Mouse (Mus musculus): ENCODE measurements around the gene Zbtb20.

Zbtb20 gene

DNA sequence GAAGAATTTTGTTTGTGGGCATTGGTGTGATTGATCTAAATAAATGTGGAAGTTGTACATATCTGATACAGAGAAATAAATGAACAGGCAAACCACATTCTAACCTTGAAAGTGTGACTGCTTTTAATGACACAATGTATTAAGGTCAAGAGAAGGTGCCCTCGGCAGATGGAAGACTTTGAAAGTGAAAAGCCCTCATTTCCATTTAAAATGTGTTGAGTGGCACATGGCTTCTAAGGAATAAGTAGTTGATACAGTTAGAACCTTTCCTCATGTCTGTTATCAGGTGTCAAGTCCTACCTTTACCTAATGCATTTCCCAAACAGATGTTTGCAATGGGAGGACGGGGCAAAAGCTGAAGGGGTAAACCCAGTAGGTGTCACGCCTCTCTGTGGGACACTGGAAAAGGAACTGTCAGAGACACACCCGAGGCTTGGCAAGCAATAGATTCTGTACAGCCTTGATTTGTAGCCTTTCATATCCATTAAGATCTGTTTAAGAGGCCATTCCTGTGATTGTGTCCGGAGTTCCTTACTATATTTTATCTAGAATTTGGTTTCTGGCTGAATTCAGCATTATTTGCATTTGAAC lies 510.0 kb downstream of the Zbtb20 start:
- in situ Hi-C loops (cut with MboI; ENCODE audit: unreplicated experiment in 2 of 2): no loop called here

DNA sequence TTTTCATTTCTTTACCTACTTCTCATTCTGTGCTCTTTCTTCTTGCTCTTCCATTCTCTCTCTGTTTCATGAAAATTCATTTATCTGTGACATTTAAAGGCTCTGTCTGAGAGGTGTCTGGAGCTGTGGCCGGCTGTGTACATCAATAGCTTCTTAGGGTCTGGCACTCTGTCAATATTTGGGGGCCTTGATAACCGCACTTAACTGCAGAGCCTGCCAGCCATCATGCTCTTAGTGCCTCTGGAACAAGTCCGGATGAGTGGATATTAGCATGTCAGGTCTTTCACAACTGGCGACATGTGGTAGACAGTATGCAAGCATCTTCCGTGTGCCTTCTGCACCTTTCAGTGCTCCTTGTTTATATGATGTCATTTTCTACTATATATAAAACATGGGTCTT lies 510.7 kb downstream of the Zbtb20 start:
- in situ Hi-C loops (cut with MboI; ENCODE audit: unreplicated experiment in 2 of 2): no loop called here

DNA sequence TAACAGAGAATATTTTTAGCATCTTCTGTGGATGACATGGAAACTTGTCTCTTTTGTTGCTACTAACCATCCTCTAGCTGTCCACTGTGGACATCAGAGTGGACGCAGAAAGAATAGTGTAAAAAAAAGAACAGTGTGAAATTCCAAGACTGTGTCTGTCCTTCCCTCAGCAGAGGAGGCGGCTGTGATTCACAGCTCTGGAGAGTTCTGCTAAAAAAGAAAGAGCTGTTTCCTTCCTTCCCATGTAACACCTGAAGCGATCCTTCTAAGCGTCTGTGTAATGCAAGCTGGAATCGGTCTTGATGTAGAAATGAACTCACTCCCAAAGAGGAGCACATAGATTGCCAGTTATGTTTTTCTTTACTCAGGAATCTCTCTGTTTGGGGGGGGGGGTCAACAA lies 512.7 kb downstream of the Zbtb20 start:
- in situ Hi-C loops (cut with MboI; ENCODE audit: unreplicated experiment in 2 of 2): no loop called here

DNA sequence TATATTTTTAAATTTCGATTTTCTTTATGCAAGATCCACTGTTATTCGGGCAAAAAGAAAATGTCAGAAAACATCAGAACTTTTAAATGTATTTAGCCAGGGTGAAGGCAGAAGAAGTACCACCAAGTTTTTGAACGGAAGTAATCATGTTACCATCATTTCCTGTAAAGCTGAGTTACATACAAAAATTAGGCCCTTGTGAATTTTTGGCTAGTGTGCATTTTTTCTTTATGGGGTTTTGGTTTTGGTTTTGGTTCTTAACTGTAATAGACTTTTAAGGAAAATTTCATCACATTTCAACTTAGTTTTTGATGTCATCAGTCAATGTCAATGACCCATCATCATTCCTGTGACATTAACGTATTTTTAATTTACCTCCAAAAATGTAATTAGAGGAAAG lies 514.7 kb downstream of the Zbtb20 start:
- in situ Hi-C loops (cut with MboI; ENCODE audit: unreplicated experiment in 2 of 2): no loop called here

DNA sequence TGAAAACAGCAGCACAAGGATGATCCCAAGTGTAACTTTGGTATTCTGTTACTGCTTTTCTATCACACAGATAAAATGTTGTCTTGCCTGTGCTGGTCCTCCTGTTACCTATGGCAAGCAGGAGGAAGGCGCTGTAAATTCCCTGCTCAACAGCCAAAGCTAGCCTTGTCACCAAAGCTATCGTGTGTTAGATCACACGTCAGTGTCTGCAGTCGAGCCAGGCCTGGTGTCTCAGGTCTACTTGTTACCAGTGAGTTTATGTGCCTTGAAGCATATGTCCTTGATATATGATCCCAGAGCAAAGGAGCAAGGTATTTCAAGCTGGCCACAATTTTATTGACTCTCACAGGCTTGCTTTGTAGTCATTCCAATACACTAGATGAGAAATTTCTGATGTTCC lies 517.7 kb downstream of the Zbtb20 start:
- in situ Hi-C loops (cut with MboI; ENCODE audit: unreplicated experiment in 2 of 2): no loop called here

DNA sequence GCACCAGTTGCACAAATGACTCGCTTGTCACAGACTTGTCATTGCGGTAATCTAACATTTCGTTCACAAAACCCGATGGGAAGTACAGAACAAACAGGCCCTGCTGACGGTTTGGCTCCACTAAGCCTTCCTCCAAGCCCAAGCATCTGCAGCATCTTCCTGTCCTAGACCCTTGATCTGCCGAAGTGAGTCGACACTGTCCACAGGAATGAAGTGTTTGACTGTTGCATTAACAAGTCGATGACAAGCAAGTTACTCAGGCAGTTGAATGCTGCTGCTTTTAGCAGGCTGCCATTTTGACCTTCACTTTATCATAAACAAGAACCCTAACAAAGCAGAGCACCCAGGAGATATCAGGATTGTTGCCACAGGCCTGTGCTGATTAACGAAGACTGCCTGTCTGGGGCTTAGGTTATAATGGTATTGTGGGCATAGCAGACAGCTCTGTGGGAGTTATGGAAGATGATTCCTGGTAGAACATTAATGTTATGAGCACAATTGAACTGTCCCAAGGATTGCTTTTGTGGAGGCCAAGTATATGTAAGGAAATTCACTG lies 518.4 kb downstream of the Zbtb20 start:
- in situ Hi-C loops (cut with MboI; ENCODE audit: unreplicated experiment in 2 of 2): no loop called here

DNA sequence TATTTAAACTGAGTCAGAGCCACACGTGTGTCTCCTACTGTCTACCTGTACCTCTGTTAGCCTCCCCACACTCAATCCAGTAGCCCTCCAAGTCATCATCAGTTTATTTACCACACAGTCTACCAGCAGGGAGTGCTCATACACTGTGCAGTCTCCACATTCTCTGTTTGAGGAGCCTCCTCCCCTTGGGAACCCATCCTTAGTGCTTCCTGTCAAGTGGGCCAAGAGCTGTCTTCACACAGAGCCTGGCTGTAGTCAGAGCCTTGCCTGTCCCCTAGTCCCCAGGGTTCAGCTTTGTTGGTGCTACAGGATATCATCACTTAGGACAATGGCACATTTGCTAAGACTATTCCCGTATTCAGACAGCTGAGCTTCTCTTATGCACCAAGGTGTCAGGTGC lies 519.1 kb downstream of the Zbtb20 start:
- in situ Hi-C loops (cut with MboI; ENCODE audit: unreplicated experiment in 2 of 2): no loop called here

DNA sequence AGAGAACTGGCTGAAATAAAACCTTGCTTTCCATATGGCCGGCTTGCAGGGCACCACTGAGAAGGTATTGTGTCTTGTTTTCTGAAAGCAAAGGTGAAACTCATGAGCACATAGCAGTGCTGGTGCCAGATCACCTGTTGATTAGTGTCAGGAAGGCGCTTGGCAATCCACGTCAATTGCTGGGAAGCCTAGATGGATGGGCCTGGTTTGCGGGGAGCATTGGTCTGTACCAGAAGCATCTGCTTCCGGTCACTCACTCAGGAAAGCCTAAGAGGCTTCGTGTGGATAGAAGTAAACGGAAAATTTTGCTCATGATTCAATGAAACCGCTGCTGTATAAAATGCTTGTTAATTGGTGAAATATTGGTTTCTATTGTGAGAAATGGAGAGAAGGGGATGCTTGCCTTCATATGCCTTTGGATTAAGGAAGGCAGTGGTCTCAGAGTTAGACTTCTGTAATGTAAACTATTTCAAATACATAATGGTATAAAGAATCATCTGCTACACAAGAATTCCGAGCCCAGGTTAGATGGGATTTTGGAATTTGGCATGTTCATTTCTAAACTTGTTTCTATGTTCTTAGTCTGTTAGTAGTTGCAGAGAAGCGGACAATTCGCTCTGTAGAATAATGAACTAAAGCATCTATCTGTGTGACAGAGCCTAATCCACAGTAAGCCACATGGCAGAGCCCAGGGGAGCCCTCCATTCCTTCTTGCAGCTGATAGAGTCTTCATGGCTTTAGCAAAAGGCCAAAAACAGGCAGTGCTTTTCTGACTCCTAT lies 521.4 kb downstream of the Zbtb20 start:
- in situ Hi-C loops (cut with MboI; ENCODE audit: unreplicated experiment in 2 of 2): no loop called here

DNA sequence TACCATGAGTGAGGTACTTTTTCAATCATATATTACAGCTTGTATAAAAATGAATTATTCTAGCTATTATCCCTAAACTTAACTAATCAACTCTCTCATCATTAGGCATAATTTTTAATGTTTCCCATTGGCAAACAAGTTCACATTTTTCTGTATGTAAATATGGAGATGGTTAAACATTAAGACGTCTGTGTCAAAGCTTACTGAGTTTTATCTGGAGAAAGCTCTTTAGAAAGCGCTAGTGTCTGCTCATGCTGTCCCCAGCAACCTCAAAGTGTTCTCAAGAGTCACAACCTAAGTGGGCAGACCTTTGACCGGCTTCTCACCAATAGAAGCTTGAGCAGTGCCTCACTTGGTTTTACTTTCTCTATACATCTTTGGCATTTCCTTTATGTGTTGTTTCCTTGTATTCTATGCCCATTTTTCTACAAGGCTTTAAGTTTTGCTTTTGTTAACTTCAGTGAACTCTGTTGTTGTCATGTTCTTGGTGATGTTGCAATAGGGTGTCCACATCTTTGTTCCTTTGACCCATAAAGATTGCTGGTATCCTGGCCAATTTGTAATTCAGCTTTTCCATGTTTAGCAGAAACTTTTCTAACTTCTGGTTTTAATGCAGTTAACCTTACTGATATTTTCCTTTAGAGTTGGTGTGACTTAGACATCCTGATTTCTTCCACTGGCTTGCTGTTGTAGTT lies 522.1 kb downstream of the Zbtb20 start:
- in situ Hi-C loops (cut with MboI; ENCODE audit: unreplicated experiment in 2 of 2): no loop called here

DNA sequence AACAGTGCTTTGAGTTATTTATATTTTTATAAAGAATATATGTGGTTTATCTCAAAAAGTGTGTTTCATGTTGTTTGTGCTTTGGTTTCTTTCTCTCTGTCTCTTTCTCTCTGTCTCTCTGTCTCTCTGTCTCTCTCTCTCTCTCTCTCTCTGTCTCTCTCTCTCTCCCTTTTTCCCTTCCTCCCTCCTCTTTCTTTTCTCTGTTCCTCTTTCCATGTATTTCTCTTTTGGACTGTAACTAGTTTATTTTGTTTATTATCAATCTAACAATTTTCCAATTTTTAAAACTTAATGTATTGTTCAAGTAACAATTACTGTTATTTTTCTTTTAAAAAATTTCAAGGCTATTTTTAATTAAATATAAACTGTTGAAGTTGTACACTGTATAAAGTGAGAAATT lies 523.7 kb downstream of the Zbtb20 start:
- in situ Hi-C loops (cut with MboI; ENCODE audit: unreplicated experiment in 2 of 2): no loop called here

DNA sequence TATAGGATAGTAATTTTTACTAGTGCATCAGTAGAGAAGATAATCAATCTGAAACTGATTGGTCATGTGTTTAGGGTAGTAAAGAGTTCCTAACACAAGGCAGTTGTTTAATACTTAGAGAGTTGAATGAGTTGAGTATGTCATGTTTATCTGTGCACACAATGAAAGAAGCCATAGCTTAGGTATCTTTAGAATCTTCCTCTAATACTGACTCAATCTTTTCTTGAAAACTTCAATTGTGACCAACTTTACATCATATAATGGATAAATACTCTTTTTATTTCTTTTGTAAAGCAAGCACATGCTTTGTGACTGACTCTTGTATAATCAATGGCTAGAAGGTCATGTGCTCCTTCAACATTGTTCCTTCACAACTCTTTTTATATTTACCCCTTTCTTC lies 524.4 kb downstream of the Zbtb20 start:
- in situ Hi-C loops (cut with MboI; ENCODE audit: unreplicated experiment in 2 of 2): no loop called here

DNA sequence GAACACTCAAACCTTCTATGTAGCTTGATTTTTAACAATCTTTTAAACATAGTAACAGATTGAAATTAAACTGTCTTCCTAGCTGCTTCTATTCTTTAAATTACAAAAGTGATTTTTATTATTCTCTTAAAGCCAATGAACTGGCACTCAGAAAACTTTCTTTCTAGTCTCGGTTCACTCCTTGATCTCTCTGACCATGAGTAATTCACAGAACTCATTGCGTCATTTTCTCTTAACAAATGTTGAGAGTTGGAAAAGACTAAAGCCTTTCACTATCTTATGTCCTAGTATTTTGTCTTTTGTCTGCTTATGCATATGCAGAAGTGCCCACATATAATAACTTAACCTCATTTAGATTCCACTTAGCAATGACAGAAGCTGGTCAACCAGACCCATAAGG lies 525.3 kb downstream of the Zbtb20 start:
- in situ Hi-C loops (cut with MboI; ENCODE audit: unreplicated experiment in 2 of 2): no loop called here

DNA sequence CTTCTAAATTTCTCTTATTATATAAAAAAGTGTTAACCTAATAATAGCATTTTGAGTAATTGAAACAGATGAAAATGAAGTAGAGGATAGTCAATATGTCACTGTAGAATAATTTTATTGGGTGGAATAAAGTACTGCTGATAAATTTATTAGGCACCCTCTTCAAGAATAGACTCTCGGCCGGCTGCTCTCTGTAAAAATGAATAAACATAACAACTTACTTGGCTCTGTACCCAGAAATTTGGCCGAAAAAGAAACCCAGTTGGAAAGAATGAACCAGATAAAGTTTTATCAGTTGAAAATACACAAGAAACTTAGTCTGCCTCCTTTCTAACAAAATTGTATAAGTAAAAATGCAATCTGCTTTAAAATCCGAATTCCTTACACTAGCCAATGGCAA lies 527.2 kb downstream of the Zbtb20 start:
- in situ Hi-C loops (cut with MboI; ENCODE audit: unreplicated experiment in 2 of 2): no loop called here

DNA sequence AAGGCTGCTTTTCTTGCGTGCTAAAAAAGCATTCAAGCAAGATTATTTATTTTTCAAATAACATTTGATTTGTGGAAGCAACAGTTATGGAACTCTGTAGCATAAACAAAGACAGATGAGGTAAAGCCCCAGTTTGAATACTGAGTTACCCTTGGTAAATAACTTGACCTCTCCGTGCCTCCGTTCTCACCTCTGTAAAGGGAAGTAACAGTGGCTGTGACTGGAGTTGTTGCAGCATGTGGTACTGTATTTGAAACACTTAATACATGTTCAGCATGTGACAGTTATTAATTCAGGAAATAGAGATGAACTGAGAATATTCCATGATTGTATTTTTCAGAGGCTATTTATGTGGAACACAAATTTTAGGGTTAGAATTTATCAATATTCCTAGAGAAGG lies 529.4 kb downstream of the Zbtb20 start:
- in situ Hi-C loops (cut with MboI; ENCODE audit: unreplicated experiment in 2 of 2): no loop called here

DNA sequence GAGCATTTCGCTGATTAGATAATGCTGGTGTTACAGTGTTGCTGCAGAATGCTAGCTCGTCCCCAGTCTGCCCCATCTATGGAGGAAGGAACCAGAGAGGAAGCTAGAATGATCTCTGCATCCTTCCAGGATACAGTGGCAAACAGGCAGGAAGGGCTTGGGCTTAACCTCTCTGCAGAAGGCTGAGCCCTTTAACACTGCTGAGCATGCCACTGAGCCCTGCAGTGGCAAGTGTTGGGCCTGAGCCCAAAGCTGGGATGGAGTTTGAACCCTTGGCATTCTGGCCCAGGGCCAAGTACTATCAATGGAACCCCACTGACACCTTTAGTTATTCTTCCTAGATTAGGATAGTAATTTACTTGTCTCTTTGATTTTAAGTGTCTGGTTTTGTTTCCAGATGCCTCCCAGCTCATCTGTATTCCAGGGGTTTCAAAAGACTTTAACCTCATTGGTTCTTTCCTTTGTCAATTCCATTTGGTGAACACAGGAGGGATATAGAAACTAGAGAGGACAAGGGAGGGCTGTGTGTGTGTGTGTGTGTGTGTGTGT lies 532.0 kb downstream of the Zbtb20 start:
- in situ Hi-C loops (cut with MboI; ENCODE audit: unreplicated experiment in 2 of 2): no loop called here

DNA sequence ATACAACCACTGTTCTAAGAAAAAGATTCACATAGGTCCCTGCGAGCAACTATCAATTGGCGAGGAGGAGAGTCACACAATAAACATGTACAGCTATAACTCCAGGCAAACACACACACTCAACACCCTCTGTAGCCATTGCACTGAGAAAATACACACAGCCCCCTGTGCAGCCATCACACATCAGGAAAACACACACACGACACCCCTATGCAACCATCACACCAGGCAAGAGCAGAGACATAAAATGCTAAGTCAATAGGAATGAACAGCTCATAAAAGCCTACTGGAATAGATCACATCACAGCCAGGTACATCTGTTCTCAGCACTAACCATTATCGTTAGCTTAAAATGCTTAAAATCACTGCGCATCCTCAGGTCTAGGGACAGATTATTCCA lies 532.9 kb downstream of the Zbtb20 start:
- in situ Hi-C loops (cut with MboI; ENCODE audit: unreplicated experiment in 2 of 2): no loop called here

DNA sequence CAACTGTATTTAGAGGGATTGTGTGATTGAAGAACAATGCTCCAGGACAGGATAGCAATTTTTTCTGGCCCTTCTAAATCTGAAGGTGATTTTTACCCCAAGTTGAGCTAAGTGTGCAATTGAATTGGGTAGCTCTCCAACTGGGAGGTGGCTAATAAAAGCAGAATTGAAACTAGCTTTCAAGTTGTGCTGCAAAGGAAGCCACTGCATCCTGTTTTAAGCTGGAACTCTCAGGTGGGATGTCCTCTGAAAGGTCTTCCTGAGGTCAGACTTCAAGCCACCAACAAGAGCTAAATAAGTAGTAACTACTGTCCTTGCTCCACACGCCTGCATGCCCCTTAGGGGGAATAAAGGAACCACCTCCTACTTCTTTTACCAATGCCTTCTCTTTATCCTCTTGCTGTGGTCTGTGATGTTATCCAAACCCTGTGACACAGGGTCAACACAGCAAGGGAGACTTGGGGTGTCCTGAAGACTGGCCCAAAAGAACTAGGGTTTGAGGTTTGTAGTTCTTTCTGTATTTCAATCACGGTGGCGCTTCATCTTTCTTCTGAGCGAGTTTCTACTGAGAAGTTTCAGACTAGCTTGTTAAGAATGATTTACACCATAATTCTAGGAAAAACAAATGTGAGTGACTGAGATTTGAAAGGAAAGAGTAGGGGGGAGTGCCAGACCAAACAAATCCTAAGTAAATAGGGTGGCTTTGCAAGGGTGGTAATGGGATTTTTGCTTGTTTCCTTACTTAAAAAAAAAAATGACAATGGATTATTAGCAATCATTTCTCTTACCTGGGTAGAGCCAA lies 533.6 kb downstream of the Zbtb20 start:
- in situ Hi-C loops (cut with MboI; ENCODE audit: unreplicated experiment in 2 of 2): no loop called here

DNA sequence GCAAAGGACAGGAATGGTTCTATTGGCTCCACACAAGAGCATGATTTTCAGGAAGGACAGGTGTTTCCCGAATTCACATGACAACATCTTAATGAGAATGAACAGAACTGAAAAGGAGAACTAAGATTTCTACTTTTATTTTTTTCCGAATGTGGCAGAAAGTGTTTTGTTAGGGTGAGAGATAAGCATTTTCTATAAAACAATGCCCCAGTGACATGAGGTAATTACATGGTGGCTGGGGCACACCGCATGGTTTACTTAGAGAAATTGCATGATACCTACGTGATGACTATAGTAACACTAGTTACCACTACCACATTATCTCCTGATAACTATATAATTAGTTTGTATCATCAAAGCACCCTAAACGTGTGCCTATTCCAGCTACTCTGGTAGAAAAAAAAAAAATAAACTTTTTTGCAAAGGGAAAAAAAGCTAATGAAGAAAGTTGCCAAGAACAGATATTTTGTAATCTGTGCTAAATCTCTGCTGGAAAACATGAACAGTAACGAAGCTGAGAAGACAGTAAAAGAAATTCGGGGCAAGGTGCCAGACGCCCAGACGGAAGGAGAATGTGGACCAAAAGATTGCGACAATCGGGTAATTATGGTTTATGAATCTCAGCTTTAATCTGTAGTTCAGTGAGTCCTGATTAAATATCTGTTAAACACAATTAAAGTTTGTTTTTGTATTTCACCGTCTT lies 534.4 kb downstream of the Zbtb20 start:
- in situ Hi-C loops (cut with MboI; ENCODE audit: unreplicated experiment in 2 of 2): no loop called here

DNA sequence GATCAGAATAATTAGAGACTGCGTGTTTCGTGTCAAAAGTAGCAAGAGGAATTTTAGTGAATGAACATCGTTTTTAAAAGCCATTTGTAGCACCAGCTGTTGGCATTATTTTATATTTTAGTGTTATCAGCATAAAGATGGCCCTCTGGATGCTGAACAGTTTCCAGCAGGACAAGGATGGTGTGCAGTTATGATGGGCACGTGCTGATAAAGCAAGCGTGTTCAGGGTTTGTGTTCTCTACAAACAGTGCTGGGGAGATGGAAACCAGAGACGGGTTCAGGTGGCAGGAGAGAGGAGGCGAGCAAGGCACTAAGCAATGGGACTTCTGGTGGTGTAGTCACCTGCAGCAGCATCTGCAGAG lies 534.9 kb downstream of the Zbtb20 start:
- in situ Hi-C loops (cut with MboI; ENCODE audit: unreplicated experiment in 2 of 2): no loop called here

DNA sequence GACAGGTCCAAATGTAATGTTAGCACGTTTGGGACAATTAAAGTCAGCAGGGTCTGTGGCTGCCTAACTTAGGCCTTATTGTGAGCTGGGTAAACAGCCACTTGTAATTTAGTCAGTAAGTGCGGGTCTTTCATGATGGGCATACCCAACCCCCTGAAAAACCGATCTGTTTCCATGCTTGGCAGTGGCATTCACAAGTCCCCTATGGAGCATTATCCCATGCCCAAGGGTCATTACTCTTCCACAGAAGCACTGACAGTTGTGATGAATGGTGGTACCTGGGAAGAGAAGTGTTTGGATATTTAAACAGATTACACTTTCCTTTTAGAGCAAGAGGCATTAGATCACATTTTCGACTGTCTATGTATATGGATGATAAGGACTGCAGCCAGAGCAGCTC lies 540.2 kb downstream of the Zbtb20 start:
- in situ Hi-C loops (cut with MboI; ENCODE audit: unreplicated experiment in 2 of 2): no loop called here
